Mouse (Mus musculus): Measurements from ENCODE around the gene Gucy2c. TPM values are rescaled to one million over a fixed set of nuclear protein-coding genes. Genes with fewer than 3 reads are reported as not detected.

Gene Gucy2c
- polyA plus RNA-seq, 1 experiment, result 0.07 TPM

DNA sequence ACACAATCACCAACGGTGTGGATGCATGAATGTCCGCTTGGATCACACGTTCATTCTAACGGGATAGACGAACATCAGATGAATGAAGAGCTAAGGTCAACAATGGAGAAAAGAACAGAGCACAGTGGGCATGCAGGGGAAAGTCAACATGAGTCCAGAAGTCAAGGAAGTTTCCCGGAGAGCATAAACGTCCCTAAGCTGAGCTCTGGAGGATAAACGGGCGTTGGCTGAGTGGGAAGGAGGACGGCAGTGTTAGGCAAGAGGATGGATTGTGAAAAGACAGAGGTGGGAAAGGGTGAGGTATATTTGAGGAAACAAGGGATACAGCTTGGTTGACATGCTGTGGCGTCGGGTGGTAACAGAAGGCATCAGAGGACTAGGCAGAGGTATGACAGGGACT, 581 bp upstream of the Gucy2c start:
- DNase-seq (ENCODE audit: low read depth in 1 of 2, low spot score in 2 of 2), result no peak
- Histone ChIP-seq H3K4me1 (ENCODE audit: control insufficient read depth, insufficient read depth, insufficient read length) (no peaks in the 10 kb centered on the region), H3K27me3 (ENCODE audit: control insufficient read depth, insufficient read depth, low read length) (no peaks in the 10 kb centered on the region), H3K4me3 (ENCODE audit: extremely low read depth, insufficient read depth, insufficient read length) (no peak overlapping the region), H3K27ac (ENCODE audit: insufficient read depth, low read length) (no peak overlapping the region), H3K36me3 (ENCODE audit: control insufficient read depth, insufficient read depth, low read length) (no peaks in the 10 kb centered on the region)
- no peak for TF ChIP-seq CTCF (IDR thresholded peaks at IDR 0.05; ENCODE audit: extremely low read depth, insufficient read depth, insufficient read length, insufficient replicate concordance)
- no peak for TF ChIP-seq POLR2A (IDR thresholded peaks at IDR 0.05; ENCODE audit: low read depth, low read length)
- 93% methylated on average over 12 of the region's 12 CpGs for WGBS

DNA sequence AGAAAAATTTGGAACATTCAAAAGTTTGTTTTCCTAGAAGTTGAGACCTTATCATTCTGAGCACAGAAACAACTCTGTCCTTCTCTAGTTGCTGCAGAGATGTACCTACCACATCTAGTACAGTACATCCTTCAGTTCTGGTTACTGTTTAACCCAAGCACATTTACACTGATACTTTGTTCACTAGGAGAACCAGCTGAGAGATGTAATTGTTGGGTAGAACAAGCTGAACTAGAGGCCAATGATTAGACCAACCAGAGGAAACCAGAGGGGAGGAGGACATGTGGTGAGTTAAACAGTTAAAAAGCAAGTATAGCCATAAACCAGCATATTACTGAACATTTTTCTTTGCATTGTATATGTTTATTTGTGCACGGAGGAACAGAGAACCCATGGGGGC, 5.2 kb downstream of the Gucy2c start:
- no peaks in the 10 kb centered on the region for H3K27me3 ChIP-seq (ENCODE audit: control insufficient read depth, insufficient read depth, low read length)
- no peaks in the 10 kb centered on the region for H3K4me1 ChIP-seq (ENCODE audit: control insufficient read depth, insufficient read depth, insufficient read length)
- no peak overlapping the region for H3K4me3 ChIP-seq (ENCODE audit: extremely low read depth, insufficient read depth, insufficient read length)
- no peak for DNase-seq (ENCODE audit: low read depth in 1 of 2, low spot score in 2 of 2)
- 92% methylated on average over 1 of the region's 1 CpGs for WGBS
- no peak for TF ChIP-seq CTCF (IDR thresholded peaks at IDR 0.05; ENCODE audit: extremely low read depth, insufficient read depth, insufficient read length, insufficient replicate concordance)
- TF ChIP-seq POLR2A (IDR thresholded peaks at IDR 0.05; ENCODE audit: low read depth, low read length), result no peak
- H3K36me3 ChIP-seq (ENCODE audit: control insufficient read depth, insufficient read depth, low read length), result no peaks in the 10 kb centered on the region
- no peak overlapping the region for H3K27ac ChIP-seq (ENCODE audit: insufficient read depth, low read length)

DNA sequence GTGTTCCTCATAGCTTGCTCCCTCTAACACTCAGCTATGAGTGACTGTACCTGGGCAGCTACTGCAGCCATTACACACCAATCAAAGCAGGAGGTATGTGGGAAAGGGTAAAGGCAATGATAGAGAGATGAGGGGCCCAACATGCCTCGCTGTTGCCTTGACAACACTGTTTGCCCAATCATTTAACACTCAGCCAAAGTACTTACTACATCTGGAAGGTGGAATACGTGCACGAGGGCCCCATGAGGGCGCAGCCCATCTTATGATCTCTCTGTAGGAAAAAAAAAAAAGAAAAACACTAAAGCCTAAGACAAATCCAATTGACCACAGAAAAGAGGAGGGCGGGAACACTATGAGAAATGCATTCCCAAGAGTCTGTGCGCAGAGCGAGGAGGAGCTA, 11.7 kb downstream of the Gucy2c start:
- no peak overlapping the region for H3K4me3 ChIP-seq (ENCODE audit: extremely low read depth, insufficient read depth, insufficient read length)
- TF ChIP-seq CTCF (IDR thresholded peaks at IDR 0.05; ENCODE audit: extremely low read depth, insufficient read depth, insufficient read length, insufficient replicate concordance), result no peak
- H3K27me3 ChIP-seq (ENCODE audit: control insufficient read depth, insufficient read depth, low read length), result no peaks in the 10 kb centered on the region
- no peaks in the 10 kb centered on the region for H3K4me1 ChIP-seq (ENCODE audit: control insufficient read depth, insufficient read depth, insufficient read length)
- 92% methylated on average over 7 of the region's 7 CpGs for WGBS
- no peak overlapping the region for H3K27ac ChIP-seq (ENCODE audit: insufficient read depth, low read length)
- H3K36me3 ChIP-seq (ENCODE audit: control insufficient read depth, insufficient read depth, low read length), result no peaks in the 10 kb centered on the region
- DNase-seq (ENCODE audit: low read depth in 1 of 2, low spot score in 2 of 2), result no peak

DNA sequence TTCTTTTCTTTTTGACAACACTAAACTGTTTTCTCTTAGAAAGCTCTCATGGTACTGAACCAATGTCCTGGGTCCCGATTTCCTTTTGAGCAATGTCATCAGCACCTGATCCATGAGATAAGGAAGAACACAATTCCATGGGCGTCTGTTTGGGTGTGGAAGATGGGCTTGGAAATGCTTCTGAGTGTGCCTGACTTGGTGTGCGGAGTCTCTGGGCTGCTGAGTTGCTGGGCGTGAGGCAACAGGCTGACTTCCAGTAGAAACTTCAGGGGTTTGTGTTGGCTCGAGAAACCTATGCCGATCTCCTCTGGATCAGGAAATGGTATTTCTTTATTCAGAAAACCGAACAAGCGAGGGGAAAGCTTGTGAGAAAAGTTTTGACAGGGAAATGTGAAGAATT, 12.4 kb downstream of the Gucy2c start:
- H3K4me3 ChIP-seq (ENCODE audit: extremely low read depth, insufficient read depth, insufficient read length), result no peak overlapping the region
- H3K27me3 ChIP-seq (ENCODE audit: control insufficient read depth, insufficient read depth, low read length), result no peaks in the 10 kb centered on the region
- TF ChIP-seq POLR2A (IDR thresholded peaks at IDR 0.05; ENCODE audit: low read depth, low read length) (no peak), CTCF (IDR thresholded peaks at IDR 0.05; ENCODE audit: extremely low read depth, insufficient read depth, insufficient read length, insufficient replicate concordance) (no peak)
- WGBS, result 82% methylated on average over 8 of the region's 8 CpGs
- no peak overlapping the region for H3K27ac ChIP-seq (ENCODE audit: insufficient read depth, low read length)
- no peaks in the 10 kb centered on the region for H3K4me1 ChIP-seq (ENCODE audit: control insufficient read depth, insufficient read depth, insufficient read length)
- H3K36me3 ChIP-seq (ENCODE audit: control insufficient read depth, insufficient read depth, low read length), result no peaks in the 10 kb centered on the region
- DNase-seq (ENCODE audit: low read depth in 1 of 2, low spot score in 2 of 2), result no peak

DNA sequence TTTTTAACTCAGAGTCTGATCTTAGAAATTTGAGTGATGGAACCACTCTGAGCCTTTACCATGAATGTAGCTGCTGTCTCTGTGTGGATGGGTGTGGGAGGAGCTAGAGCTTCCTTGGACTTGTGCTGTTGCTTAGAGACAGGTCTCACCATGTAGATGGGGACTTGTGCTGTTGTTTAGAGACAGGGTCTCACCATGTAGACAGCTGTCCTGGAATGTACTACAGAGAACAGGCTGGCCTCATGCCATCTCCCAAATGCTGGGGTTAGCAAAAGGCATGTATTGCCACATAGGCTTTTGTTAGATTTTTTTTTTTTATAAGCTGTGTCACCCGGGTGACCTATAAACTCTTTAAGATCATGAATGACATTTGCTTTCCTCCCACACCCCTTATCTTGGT, 17.7 kb downstream of the Gucy2c start:
- WGBS, result 39% methylated on average over 1 of the region's 1 CpGs

DNA sequence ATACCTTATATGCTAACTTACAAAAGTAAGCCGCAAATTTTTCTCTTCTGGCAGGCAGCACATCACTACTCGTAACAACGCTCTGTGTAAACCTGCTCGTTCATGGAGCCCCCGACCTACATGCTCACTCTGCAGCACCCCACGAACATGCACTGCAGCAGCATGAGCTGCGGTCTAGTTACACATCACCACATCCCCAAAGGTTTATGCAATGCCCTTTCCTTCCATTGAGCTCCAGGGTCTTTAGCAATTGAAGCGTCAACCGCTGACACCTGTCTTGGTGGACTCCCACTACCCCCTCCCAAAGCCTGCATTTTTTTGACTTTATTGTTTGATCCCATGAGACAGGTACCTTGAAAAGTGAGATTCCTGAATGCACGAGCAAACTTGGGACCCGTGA, 31.0 kb downstream of the Gucy2c start:
- Histone ChIP-seq H3K4me3 (ENCODE audit: extremely low read depth, insufficient read depth, insufficient read length) (no peak overlapping the region), H3K27me3 (ENCODE audit: control insufficient read depth, insufficient read depth, low read length) (no peaks in the 10 kb centered on the region), H3K27ac (ENCODE audit: insufficient read depth, low read length) (no peak overlapping the region), H3K4me1 (ENCODE audit: control insufficient read depth, insufficient read depth, insufficient read length) (no peaks in the 10 kb centered on the region), H3K36me3 (ENCODE audit: control insufficient read depth, insufficient read depth, low read length) (no peaks in the 10 kb centered on the region)
- 89% methylated on average over 11 of the region's 11 CpGs for WGBS
- TF ChIP-seq POLR2A (IDR thresholded peaks at IDR 0.05; ENCODE audit: low read depth, low read length), result no peak
- TF ChIP-seq CTCF (IDR thresholded peaks at IDR 0.05; ENCODE audit: extremely low read depth, insufficient read depth, insufficient read length, insufficient replicate concordance), result no peak
- no peak for DNase-seq (ENCODE audit: low read depth in 1 of 2, low spot score in 2 of 2)

More for the DNA sequence above, 17.7 kb downstream of the Gucy2c start:
- no peaks in the 10 kb centered on the region for H3K4me1 ChIP-seq (ENCODE audit: control insufficient read depth, insufficient read depth, insufficient read length)
- H3K27me3 ChIP-seq (ENCODE audit: control insufficient read depth, insufficient read depth, low read length), result no peaks in the 10 kb centered on the region
- DNase-seq (ENCODE audit: low read depth in 1 of 2, low spot score in 2 of 2), result no peak
- no peak for TF ChIP-seq CTCF (IDR thresholded peaks at IDR 0.05; ENCODE audit: extremely low read depth, insufficient read depth, insufficient read length, insufficient replicate concordance)
- TF ChIP-seq POLR2A (IDR thresholded peaks at IDR 0.05; ENCODE audit: low read depth, low read length), result no peak
- no peak overlapping the region for H3K27ac ChIP-seq (ENCODE audit: insufficient read depth, low read length)
- H3K4me3 ChIP-seq (ENCODE audit: extremely low read depth, insufficient read depth, insufficient read length), result no peak overlapping the region
- H3K36me3 ChIP-seq (ENCODE audit: control insufficient read depth, insufficient read depth, low read length), result no peaks in the 10 kb centered on the region

DNA sequence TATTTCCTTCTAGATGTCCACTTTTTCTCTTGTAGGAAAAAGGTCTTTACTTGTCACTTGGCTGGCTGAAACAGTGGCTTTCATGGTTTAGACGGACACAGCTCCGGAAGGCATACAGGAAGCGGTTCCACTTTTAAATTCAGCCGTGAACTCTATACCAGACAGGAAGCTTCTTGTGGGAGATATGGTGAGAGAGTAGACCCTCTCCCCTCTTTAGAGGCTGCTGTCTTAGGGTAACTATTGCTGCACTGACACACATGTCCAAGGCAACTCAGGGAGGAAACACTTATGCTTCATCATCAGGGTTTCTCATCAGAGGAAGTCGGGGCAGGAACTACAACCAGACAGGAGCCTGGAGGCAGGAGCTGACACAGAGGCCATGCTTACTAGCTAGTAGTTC, 36.0 kb downstream of the Gucy2c start:
- Histone ChIP-seq H3K27me3 (ENCODE audit: control insufficient read depth, insufficient read depth, low read length) (no peaks in the 10 kb centered on the region), H3K36me3 (ENCODE audit: control insufficient read depth, insufficient read depth, low read length) (no peaks in the 10 kb centered on the region), H3K4me1 (ENCODE audit: control insufficient read depth, insufficient read depth, insufficient read length) (no peaks in the 10 kb centered on the region), H3K27ac (ENCODE audit: insufficient read depth, low read length) (no peak overlapping the region), H3K4me3 (ENCODE audit: extremely low read depth, insufficient read depth, insufficient read length) (no peak overlapping the region)
- TF ChIP-seq CTCF (IDR thresholded peaks at IDR 0.05; ENCODE audit: extremely low read depth, insufficient read depth, insufficient read length, insufficient replicate concordance) (no peak), POLR2A (IDR thresholded peaks at IDR 0.05; ENCODE audit: low read depth, low read length) (no peak)
- DNase-seq (ENCODE audit: low read depth in 1 of 2, low spot score in 2 of 2), result no peak
- 24% methylated on average over 5 of the region's 5 CpGs for WGBS
